Mouse (Mus musculus) right cerebral cortex, adult 18-20 months (tissue): ENCODE measurements around the gene Ighmbp2.
"Not testable (repeated sequence)": the region's sequence is repeated elsewhere in the genome, so short reads cannot be mapped to it uniquely, and the experiment has no call there.

Experiments used
- DNase-seq: peaks from one replicate; pipeline ENCODE4 v3.0.0; 2022; ENCODE audit warnings: mixed read lengths

Gene Ighmbp2

DNA sequence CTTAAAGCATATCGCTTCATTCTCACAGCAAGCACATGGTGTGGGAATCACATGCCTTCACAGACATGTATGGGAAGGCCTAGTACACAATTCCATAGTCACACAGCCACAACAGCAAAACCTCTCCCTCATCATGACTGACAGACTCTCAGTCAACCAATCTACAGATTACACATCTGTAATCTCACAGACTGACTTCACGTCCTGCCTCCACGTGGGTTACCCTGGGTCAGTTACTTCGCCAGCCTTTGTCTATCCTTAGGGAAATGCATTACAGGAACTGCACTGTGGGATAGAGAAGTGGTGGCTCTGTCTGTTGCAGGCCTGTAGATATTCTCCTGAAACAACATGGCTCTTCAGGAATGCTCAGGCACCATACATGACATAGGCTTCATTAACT, 931 bp downstream of the Ighmbp2 start:
- DNase-seq: no peak

DNA sequence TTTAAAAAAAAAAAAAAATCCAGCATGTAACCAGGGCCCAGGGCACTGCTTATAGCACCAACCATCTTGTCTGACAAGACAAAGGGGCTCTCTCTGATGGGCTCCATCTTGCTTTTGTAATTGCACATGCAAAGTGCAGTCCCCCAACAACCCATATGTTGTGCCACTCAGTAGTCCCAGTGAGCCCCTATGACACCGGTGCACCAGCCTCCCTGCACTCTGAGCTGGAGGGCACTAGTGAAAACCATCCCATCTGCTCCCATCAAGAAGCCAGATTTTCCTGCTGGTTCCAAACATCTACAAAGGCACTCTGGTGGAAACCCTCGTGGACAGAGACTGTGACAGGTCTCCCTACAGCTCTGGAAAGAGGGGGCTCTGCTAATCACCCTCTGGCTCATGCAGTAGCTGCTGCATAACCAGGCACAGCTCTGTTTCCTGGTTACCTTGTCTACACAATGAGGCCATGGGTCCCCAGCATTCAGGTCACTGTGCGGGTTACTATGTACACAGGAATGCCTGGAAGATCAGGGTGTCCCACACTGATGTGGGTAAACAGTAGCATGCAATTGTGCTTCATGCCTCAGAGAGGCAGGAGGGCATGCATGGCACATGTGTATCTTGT, 7.0 kb downstream of the Ighmbp2 start:
- no peak for DNase-seq

DNA sequence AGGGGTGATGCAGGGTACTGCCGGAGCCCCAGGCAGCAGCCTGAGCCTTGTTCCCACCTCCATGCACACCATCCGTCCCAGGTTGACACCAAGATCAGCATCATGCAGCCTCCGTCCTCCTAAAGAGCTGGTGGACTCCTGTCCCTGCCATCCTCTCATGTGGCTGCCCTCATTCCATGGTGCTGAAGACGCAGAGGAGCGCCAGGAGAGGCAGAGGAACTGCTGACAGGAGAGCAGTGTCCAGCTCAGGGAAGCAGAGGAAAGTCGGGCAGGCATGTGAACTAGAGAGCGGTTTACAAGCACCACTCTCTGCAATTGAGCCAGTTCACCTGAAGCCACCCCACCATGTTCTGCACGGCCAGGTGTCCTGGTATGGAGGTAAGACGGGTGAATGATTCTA, 9.5 kb downstream of the Ighmbp2 start:
- DNase-seq: no peak

DNA sequence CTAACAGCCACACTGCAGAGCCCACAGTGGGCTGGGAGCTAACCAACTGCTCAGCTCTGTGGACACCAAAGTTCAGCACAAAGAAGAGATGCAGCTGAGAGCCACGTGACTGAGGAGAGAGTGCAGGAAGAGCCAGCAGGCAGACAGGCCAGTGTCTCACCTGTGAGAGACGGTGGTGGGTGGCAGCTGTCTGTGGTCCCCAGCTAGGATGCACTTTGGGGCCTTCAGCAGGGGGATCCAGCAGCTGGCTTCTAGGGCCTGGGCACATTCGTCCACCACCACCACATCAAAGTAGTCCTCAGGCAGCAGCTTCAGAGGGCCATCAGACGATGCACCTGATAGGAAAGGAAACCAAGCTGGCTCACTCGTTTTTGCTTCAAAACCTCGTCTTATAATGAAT, 11.5 kb downstream of the Ighmbp2 start:
- no peak for DNase-seq

DNA sequence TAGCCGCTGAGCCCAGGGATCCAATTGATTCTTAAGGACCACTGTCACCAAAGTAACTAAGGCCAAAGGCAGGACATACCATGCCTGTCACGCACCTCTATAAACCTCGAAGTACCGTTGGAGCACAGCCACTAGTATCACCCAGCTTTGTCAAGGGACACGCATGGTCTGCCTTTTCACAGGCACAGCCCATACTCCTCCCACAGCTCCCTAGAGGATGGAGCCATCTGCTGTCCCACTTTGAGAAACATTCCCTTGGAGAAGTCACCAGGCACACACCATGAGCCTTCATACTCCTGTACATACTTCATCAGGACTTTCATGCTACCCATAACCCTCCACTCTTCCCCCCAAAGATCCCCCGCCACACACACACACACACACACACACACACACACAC, 13.0 kb downstream of the Ighmbp2 start:
- DNase-seq: peak; percentile 47

DNA sequence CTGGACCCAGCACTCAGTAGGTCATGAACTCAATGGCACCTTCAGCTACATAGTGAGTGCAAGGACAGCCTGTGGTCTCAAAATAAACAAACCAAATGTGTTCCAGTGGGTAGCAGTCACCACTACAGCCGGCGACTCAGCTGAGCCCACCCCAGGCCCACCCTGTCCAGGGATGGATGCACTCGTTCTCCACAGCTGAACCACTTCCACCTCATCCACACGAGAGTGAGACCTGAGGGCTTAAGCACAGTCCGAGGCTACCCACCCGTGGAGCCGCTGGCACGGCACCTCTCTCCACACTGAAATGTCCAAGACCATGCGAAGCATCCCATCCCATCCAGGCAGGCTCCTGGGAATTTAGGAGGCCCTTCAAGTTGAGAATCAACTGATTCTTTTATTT, 13.5 kb downstream of the Ighmbp2 start:
- no peak for DNase-seq

DNA sequence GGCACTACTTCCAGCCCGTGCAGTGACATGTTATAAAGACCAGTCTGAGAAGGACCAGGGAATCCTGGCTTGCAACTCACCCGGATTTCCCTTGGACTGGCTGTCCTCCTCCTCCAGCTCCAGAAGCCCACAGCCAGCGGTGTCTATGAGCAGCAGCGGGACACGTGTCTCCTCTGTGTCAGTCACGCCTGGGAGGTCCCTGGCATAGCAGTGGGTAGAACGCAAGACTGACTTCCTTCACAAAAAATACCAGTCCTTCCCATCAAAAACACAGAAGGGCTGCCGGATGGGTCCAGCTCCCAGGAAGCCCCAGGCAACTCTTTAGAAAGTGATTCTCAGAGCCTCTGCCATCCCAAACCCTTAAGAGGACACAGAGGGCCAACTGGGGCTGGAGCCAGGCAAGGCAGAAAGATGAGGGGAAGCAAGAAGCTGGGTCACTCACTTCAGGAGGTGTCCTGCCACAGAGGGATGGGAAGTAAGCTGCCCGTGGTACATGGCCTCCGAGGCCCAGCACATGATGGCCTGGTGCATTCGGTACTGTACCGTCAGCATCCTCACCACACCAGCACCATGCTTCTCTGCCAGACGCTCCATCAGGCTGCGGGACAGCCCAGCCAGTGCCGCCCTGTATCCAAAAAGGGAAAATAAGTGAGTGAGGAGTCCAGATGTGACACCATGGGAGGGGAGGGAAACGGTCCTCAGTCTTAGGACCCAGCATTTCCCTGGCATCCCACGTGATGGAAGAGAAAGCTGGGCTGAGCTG, 14.4 kb downstream of the Ighmbp2 start:
- DNase-seq: no peak

DNA sequence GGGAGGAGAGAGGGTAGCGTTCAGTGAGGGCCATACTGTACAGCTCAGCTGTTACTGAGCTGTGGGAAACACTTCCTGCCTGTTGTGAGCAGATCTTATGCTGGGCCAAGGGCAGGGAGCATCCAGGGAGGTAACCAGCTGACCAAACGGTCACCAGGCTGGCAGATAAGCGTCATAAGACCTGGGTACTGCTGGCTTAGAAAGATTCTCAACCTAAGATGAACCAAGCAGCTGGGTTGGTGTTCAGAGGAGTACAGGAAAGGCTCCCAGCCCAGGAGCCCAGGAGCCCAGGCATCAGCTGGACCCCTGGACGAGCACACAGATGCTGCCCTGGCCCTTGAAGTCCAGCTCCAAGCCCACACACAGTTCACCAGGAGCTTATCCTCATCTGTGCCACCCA, 15.5 kb downstream of the Ighmbp2 start:
- no peak for DNase-seq

DNA sequence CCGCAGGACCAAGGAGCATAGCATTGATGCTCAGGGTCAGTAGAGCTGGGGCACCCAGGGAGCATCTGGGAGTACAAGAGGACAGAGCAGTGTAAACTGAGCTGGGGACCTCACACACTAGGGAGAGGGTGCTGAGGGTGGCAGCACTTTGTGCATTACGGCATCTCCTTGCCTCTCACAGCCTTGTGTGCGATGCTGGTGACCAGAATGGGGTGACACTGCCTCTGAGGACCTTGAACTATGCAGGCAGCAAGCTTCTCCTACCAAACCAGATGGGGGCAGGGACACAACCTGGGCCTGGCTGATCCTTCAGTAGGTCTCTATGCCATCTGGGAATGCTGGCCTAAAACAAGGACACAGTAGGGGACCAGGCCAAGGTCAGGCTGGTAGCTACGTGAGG, 16.1 kb downstream of the Ighmbp2 start:
- DNase-seq: peak; percentile 0

DNA sequence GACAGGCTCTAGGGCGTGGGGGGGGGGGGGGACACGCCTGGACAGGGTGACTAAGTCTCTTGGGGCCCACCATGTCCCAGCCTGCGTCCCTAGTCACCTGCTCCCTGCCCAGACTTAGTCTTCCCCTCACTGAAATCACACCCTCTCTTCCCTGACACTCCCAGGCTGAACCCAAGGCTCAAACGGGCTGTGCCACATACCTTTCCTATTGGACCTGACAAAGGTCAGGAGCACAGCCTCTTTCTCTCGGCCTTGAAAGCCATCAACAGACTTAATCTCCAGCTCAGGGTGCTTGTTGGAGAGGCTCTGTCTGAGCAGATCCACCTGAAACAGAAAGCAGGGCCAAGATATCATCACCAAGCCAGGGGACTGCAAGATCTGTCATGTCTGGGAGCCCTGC, 16.7 kb downstream of the Ighmbp2 start:
- peak; percentile 0 for DNase-seq

DNA sequence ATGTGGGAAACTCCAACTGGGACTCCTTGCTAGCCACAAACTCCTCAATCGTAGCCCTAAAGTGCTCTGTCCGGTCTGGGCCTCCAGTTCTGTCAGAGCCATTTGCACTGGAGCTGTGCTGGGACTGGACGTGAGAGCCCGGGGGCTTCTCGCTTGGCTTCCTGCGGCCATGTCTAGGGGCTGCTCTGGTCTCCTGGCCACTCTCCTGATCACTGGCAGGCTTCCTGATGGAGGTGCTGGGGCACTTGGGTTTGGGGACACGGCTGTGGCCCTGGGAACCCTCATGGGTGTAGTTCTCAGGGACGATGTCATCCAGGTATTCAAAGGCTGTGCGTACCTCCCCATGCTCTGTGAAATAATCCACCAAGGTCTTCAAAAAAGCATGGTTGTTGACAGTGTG, 17.6 kb downstream of the Ighmbp2 start:
- DNase-seq: peak; percentile 0

DNA sequence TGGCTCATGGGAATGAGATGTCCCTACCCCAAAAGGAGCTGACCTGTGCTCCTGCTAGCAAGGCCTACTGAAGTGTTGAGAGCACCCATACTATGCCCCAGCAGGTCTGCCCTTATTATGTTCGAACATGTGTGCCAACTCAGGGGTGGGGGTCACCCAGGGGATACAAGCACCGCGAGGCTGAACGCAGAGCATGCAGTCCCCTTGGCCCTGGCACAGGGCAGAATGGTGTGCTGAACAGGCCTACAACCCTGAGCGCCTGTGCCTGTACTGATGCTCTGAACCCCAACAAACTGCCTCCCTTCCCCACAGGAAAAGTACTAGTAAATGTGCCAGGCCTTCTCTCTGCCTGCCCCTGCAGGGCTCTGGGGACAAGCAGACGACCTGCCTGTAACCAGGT, 18.5 kb downstream of the Ighmbp2 start:
- DNase-seq: peak; percentile 0

DNA sequence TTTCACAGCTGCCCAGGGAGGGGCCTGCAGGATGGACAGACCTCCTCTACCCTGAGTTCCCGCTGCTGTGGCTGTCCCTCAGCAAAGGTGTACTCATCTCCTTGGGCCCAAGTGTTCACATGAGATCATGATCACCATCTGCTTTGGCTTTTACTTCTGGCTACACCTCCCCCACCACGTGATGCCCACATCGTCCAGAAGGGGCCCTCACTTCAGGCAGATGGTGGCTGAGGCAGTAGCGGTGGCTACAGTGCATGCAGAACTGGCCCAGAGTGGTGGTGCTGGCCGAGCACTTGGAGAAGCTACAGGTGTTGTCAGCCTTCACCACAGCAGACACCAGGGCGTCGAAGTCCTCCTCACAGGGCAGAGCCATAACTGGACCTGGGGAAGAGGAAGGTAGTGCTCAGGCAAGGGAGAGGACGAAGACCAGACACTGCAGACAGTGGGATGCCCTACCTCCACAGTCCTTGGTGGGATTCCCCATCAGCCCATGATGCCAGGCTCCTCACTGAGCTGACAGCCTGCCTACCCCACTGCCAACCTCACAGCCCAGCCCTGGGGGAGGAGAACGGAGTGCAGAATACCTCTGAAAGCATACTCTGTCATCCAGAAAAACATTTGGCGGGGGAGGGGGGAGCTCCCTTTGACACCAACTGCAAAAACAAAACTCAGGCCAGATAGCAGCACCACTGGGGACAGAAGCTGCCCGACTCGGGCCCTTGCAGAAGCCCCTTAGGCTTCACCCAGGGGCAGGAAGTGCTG, 20.9 kb downstream of the Ighmbp2 start:
- DNase-seq: peak; percentile 0

DNA sequence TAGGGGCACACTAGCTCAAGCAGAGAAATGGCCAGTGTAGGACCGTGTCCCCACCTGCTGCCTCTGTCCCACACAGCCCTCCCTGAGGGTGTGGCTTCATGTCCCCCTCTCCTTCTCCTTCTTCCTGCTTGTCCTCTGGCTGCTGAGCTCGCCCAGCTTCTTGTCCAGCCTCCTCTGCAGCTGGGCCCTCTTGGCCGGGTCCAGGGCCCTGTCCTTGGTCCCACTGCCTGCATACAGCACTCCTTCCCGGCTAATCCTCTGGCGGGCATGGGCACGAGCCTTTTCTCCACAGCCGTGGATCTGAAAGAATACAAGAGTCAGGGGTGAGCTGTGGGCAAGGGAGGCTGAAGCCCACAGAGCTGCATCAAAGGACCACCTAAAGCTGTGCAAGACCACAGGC, 21.5 kb downstream of the Ighmbp2 start:
- no peak for DNase-seq

DNA sequence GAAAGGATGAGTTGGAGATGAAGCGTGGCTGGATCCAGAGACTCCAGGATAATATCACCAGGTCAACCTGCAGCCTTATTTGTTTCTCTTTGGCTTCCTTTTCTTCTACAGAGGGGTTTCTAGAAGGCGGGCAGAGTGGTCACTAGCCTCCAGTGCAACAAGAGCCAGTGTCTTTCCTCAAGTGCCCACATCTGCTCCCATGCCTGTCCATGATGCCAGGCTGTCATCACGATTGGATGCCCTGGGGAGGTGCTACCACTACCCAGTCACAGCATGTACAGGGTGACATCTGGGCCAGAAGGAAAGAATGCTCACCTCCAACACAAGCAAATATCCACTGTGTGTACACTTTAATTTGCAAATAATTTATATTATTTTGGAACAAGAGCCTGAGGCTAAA, 22.2 kb downstream of the Ighmbp2 start:
- no peak for DNase-seq

DNA sequence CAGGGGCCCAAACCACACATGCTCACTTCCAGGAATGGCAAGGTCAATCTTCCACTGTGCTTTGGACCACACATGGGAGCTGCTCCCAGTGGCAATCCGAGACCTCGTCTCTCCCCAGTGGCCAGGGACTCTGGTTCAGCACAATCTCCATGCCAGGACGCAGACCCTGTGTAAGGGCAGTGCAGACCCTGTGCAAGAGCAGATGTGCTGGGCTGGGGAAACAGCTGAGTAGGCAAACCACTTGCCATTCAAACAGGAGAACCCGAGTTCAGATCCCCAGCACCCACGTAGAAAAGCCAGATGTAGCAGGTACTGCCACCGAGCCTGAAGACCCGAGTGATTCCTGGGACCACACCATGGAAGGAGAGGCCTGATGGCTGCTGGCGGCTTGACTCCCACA, 22.8 kb downstream of the Ighmbp2 start:
- no peak for DNase-seq

DNA sequence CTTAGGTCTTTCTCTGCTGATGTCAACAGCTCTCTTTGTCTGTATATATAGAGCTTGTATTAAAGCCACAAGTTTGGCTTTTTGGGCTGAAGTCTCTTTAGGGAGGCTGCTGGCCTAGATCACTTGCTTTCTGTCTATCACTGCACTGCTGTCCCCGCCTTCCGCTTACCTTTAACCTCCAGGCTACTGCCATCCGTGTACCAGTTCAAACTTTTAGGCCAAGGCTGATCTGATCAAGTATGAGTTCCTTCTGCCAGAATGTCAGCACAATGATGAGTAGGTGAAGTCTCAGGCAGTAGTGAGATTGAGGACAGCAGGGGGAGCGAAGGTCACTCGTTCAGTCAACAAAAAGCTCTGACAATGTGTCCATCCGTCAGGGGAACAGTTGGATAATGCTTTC, 57.6 kb downstream of the Ighmbp2 start:
- DNase-seq: not testable (repeated sequence)

DNA sequence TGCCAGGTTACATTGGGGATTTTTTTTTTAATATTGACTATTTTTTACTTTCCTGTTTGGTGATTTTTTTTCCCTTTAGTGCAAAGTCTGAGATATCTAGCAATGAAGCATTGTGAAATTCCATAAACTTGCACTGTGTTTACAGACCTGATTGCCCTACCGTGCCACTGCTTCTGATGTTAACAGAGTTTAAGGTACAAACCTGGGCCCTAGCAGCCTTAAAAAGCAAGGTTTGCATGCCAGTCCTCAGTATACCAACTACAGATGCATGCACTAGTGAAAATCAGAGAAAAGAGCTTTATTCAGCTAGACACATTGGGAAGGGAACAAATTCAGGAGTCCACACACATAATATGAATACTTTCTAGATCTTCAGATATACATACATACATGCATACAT, 67.9 kb downstream of the Ighmbp2 start:
- DNase-seq: not testable (repeated sequence)
